Mouse (Mus musculus) liver, adult 2 months (tissue): ENCODE results near the gene Gm49318. TPM values are rescaled to one million over a fixed set of nuclear protein-coding genes. Genes with fewer than 3 reads are reported as not detected.

Source experiments
- DNase-seq: peaks from one replicate; pipeline ENCODE4 v3.0.0-alpha.2; 2011; ENCODE audit warnings: low read depth, low spot score; ENCODE audit errors: extremely low read depth
- H3K27ac ChIP-seq: fragments of 200-500 bp; replicated peaks from 2 replicates; pipeline ENCODE4 v1.5.1; 2012; ENCODE audit warnings: low read depth, mild to moderate bottlenecking, control low read depth, inconsistent platforms, low read length; ENCODE audit not compliant: insufficient read depth
- H3K27me3 ChIP-seq: fragments of 200-500 bp; 2 replicates; pipeline ENCODE4 v1.6.1; 2012; ENCODE audit warnings: mild to moderate bottlenecking, moderate library complexity, low read length, inconsistent platforms; ENCODE audit not compliant: control insufficient read depth, insufficient read depth
- H3K36me3 ChIP-seq: fragments of 200-500 bp; 2 replicates; pipeline ENCODE4 v1.6.1; 2012; ENCODE audit warnings: low read length, inconsistent platforms; ENCODE audit not compliant: control insufficient read depth, insufficient read depth
- H3K4me1 ChIP-seq: fragments of 200-500 bp; 2 replicates; pipeline ENCODE4 v1.6.1; 2011; ENCODE audit warnings: low read length; ENCODE audit not compliant: control insufficient read depth, insufficient read depth
- H3K4me3 ChIP-seq: fragments of 200-500 bp; 2 replicates; pipeline ENCODE4 v1.5.1; 2011; ENCODE audit warnings: low read depth, mild to moderate bottlenecking, control low read depth, low read length, moderate library complexity; ENCODE audit not compliant: insufficient read depth
- H3K79me2 ChIP-seq: fragments of 200-500 bp; 2 replicates; pipeline ENCODE4 v1.6.1; 2012; ENCODE audit warnings: inconsistent platforms, mild to moderate bottlenecking, low read length, moderate library complexity; ENCODE audit not compliant: control insufficient read depth, insufficient read depth
- H3K9ac ChIP-seq: fragments of 200-500 bp; 2 replicates; pipeline ENCODE4 v1.6.1; 2012; ENCODE audit warnings: low read depth, mild to moderate bottlenecking, control low read depth, inconsistent platforms, low read length
- CTCF ChIP-seq: fragments of 200-500 bp; IDR thresholded peaks from 2 replicates; pipeline ENCODE4 v1.5.1; 2011; ENCODE audit warnings: low read depth, low read length, control low read depth
- POLR2A ChIP-seq: fragments of 200-500 bp; IDR thresholded peaks from 2 replicates; pipeline ENCODE4 v1.6.1; 2011; ENCODE audit warnings: low read length, control low read depth; ENCODE audit not compliant: insufficient read depth; ENCODE audit errors: extremely low read depth
- WGBS: fragments of 180-500 bp; shearing (Covaris S2); methylation state at CpG from one replicate; pipeline ENCODE4 v1.1.7; 2018; 5-methylcytosine and 5-hydroxymethylcytosine counted together
- polyA plus RNA-seq: library from polyadenylated mRNA; depleted of rRNA; stranded (reverse); fragments of >200 nt; gene quantifications from 2 replicates; pipeline ENCODE4 v1.2.3, GENCODE M21; 2012
- total RNA-seq: library from RNA; depleted of rRNA; stranded (reverse); fragments of >200 nt; gene quantifications from 2 replicates; pipeline ENCODE4 v1.2.3, GENCODE M21; 2014

Gm49318 gene
- total and polyA plus RNA-seq, 2 experiments = not detected

GRCm38 (mm10) chr9:22066433-22066832 lies 4.6 kb downstream of the Gm49318 start:
- Histone ChIP-seq H3K27me3 (no peaks in the 10 kb centered on the region), H3K27ac (no peak overlapping the region), H3K36me3 (peaks cover 4% of the 10 kb centered on the region; the same call in 1 of the 2 replicates), H3K9ac (no peak overlapping the region), H3K4me1 (peaks cover 7% of the 10 kb centered on the region), H3K79me2 (no peaks in the 10 kb centered on the region), H3K4me3 (no peak overlapping the region)
- TF ChIP-seq CTCF (peak; percentile 90), POLR2A (no peak)
- WGBS = 83% methylated on average over 3 of the region's 3 CpGs
- DNase-seq = peak; percentile 19

- TF ChIP-seq POLR2A (no peak), CTCF (no peak)
- H3K27me3 ChIP-seq = no peaks in the 10 kb centered on the region
- peaks cover 7% of the 10 kb centered on the region for H3K4me1 ChIP-seq
- no peaks in the 10 kb centered on the region for H3K79me2 ChIP-seq
- H3K27ac ChIP-seq = no peak overlapping the region
- H3K36me3 ChIP-seq = peaks cover 4% of the 10 kb centered on the region; the same call in 1 of the 2 replicates
- H3K9ac ChIP-seq = no peak overlapping the region
- WGBS = 38% methylated on average over 11 of the region's 11 CpGs
- no peak overlapping the region for H3K4me3 ChIP-seq
- peak; percentile 26 for DNase-seq
Observed at GRCm38 (mm10) chr9:22065642-22066041, 5.4 kb downstream of the Gm49318 start.

- H3K27me3 ChIP-seq = no peaks in the 10 kb centered on the region
- H3K4me3 ChIP-seq = no peak overlapping the region
- no peaks in the 10 kb centered on the region for H3K79me2 ChIP-seq
- TF ChIP-seq CTCF (no peak), POLR2A (no peak)
- H3K36me3 ChIP-seq = peaks cover 6% of the 10 kb centered on the region; the same call in 1 of the 2 replicates
- H3K27ac ChIP-seq = no peak overlapping the region
- no peak overlapping the region for H3K9ac ChIP-seq
- 96% methylated on average over 3 of the region's 3 CpGs for WGBS
- H3K4me1 ChIP-seq = peaks cover 2% of the 10 kb centered on the region
- no peak for DNase-seq
Observed at GRCm38 (mm10) chr9:22064341-22064740, 6.7 kb downstream of the Gm49318 start.

GRCm38 (mm10) chr9:22061339-22061738 lies 9.7 kb downstream of the Gm49318 start:
- no peak overlapping the region for H3K4me3 ChIP-seq
- no peaks in the 10 kb centered on the region for H3K79me2 ChIP-seq
- no peak for DNase-seq
- H3K4me1 ChIP-seq = peaks cover 3% of the 10 kb centered on the region
- no peak overlapping the region for H3K27ac ChIP-seq
- H3K27me3 ChIP-seq = no peaks in the 10 kb centered on the region
- H3K36me3 ChIP-seq = peaks cover 6% of the 10 kb centered on the region; the same call in 1 of the 2 replicates
- WGBS = 66% methylated on average over 2 of the region's 2 CpGs
- TF ChIP-seq POLR2A = no peak
- no peak overlapping the region for H3K9ac ChIP-seq

- TF ChIP-seq CTCF (no peak), POLR2A (no peak)
- 0 out of 2 replicates have a peak, but pooled peaks cover 2% of the 10 kb centered on the region for H3K36me3 ChIP-seq
- WGBS = 82% methylated on average over 9 of the region's 9 CpGs
Observed at GRCm38 (mm10) chr9:22058011-22058424, 13.0 kb downstream of the Gm49318 start.

GRCm38 (mm10) chr9:22057031-22057517 lies 14.0 kb downstream of the Gm49318 start:
- H3K36me3 ChIP-seq = 0 out of 2 replicates have a peak, but pooled peaks cover 2% of the 10 kb centered on the region
- TF ChIP-seq POLR2A (no peak), CTCF (no peak)

More at GRCm38 (mm10) chr9:22058011-22058424, 13.0 kb downstream of the Gm49318 start:
- H3K4me3 ChIP-seq = no peak overlapping the region
- H3K27me3 ChIP-seq = no peaks in the 10 kb centered on the region
- peaks cover 7% of the 10 kb centered on the region; the same call in 1 of the 2 replicates for H3K4me1 ChIP-seq
- no peak overlapping the region for H3K27ac ChIP-seq
- H3K9ac ChIP-seq = no peak overlapping the region
- H3K79me2 ChIP-seq = no peaks in the 10 kb centered on the region
- no peak for DNase-seq

More at GRCm38 (mm10) chr9:22057031-22057517, 14.0 kb downstream of the Gm49318 start:
- Histone ChIP-seq H3K79me2 (no peaks in the 10 kb centered on the region), H3K9ac (no peak overlapping the region), H3K27me3 (no peaks in the 10 kb centered on the region), H3K4me3 (no peak overlapping the region), H3K4me1 (peaks cover 7% of the 10 kb centered on the region; the same call in 1 of the 2 replicates), H3K27ac (no peak overlapping the region)
- no peak for DNase-seq
- WGBS = 95% methylated on average over 9 of the region's 9 CpGs
